Mouse (Mus musculus) embryonic facial prominence, embryonic 14.5 days (tissue): Measurements from ENCODE around the gene Sema3f. TPM values are rescaled to one million over a fixed set of nuclear protein-coding genes. Genes with fewer than 3 reads are reported as not detected.

Source experiments
- ATAC-seq: fragments of 200-750 bp; cut with Nextera tagmentation; 2 replicates; pipeline ENCODE4 v1.8.0; 2017; ENCODE audit warnings: low read depth, moderate number of reproducible peaks, moderate TSS enrichment
- DNase-seq: peaks from one replicate; pipeline ENCODE4 v3.0.0-alpha.2; 2015; ENCODE audit warnings: low spot score
- H3K27ac ChIP-seq: fragments of 300-500 bp; sonication (generic); replicated peaks from 2 replicates; pipeline ENCODE4 v1.5.1; 2014; ENCODE audit warnings: low read depth, mild to moderate bottlenecking, low read length, moderate library complexity
- H3K27me3 ChIP-seq: fragments of 300-500 bp; sonication (generic); replicated peaks from 2 replicates; pipeline ENCODE4 v1.6.1; 2014; ENCODE audit warnings: low read length; ENCODE audit not compliant: control insufficient read depth, insufficient read depth
- H3K36me3 ChIP-seq: fragments of 300-500 bp; sonication (generic); 2 replicates; pipeline ENCODE4 v1.6.1; 2014; ENCODE audit warnings: low read length, mixed read lengths; ENCODE audit not compliant: control insufficient read depth, insufficient read depth
- H3K4me1 ChIP-seq: fragments of 300-500 bp; sonication (generic); 2 replicates; pipeline ENCODE4 v1.6.1; 2014; ENCODE audit warnings: antibody characterized with exemption, low read length; ENCODE audit not compliant: control insufficient read depth, insufficient read depth
- H3K4me2 ChIP-seq: fragments of 300-500 bp; sonication (generic); 2 replicates; pipeline ENCODE4 v1.6.1; 2014; ENCODE audit warnings: low read depth, mild to moderate bottlenecking, low read length, moderate library complexity, mixed read lengths
- H3K4me3 ChIP-seq: fragments of 300-500 bp; sonication (generic); 2 replicates; pipeline ENCODE4 v1.5.1; 2014; ENCODE audit warnings: low read depth, mild to moderate bottlenecking, low read length
- H3K9ac ChIP-seq: fragments of 300-500 bp; sonication (generic); 2 replicates; pipeline ENCODE4 v1.6.1; 2014; ENCODE audit warnings: low read depth, mild to moderate bottlenecking, low read length, moderate library complexity, mixed read lengths
- H3K9me3 ChIP-seq: fragments of 300-500 bp; sonication (generic); 2 replicates; pipeline ENCODE4 v1.6.1; 2016; ENCODE audit warnings: low read length; ENCODE audit not compliant: control insufficient read depth
- WGBS: fragments of 180-500 bp; shearing (Covaris S2); extraction: QIAGEN DNeasy Blood & Tissue Kit; methylation state at CpG from one replicate; pipeline ENCODE4 v1.1.7; 2014; 5-methylcytosine and 5-hydroxymethylcytosine counted together
- polyA plus RNA-seq: library from polyadenylated mRNA; unstranded; fragments of >200 nt; fragmentation: Nextera tagmentation; extraction: Ambion mirVana; gene quantifications from 2 replicates; pipeline ENCODE4 v1.2.1, GENCODE M21; 2014

Gene Sema3f
- polyA plus RNA-seq, 1 experiment from 2014 or later, result 32.8 TPM

GRCm38 (mm10) chr9:107692785-107693184 is 17.5 kb downstream of the Sema3f start:
- Histone ChIP-seq H3K4me2 (no peak overlapping the region), H3K9ac (no peak overlapping the region), H3K27ac (no peak overlapping the region), H3K36me3 (peaks cover 85% of the 10 kb centered on the region), H3K9me3 (no peaks in the 10 kb centered on the region), H3K27me3 (no peaks in the 10 kb centered on the region), H3K4me1 (peaks cover 11% of the 10 kb centered on the region), H3K4me3 (no peak overlapping the region)
- WGBS, result 70% methylated on average over 5 of the region's 5 CpGs
- no peak for DNase-seq
- ATAC-seq, result no peak

GRCm38 (mm10) chr9:107690391-107690790 is 19.9 kb downstream of the Sema3f start:
- no peaks in the 10 kb centered on the region for H3K27me3 ChIP-seq
- H3K27ac ChIP-seq, result no peak overlapping the region
- no peak overlapping the region for H3K4me3 ChIP-seq
- WGBS, result 69% methylated on average over 7 of the region's 8 CpGs
- H3K4me1 ChIP-seq, result 0 out of 2 replicates have a peak, but pooled peaks cover 3% of the 10 kb centered on the region
- no peak for ATAC-seq
- no peak overlapping the region for H3K4me2 ChIP-seq
- H3K9me3 ChIP-seq, result no peaks in the 10 kb centered on the region
- H3K9ac ChIP-seq, result no peak overlapping the region
- DNase-seq, result no peak
- peaks cover 83% of the 10 kb centered on the region for H3K36me3 ChIP-seq

- Histone ChIP-seq H3K4me1 (0 out of 2 replicates have a peak, but pooled peaks cover 3% of the 10 kb centered on the region), H3K9me3 (no peaks in the 10 kb centered on the region)
- WGBS, result 82% methylated on average over 7 of the region's 7 CpGs
Observed at GRCm38 (mm10) chr9:107688939-107689338, 21.3 kb downstream of the Sema3f start.

GRCm38 (mm10) chr9:107688415-107688814 is 21.9 kb downstream of the Sema3f start:
- no peak for ATAC-seq
- 95% methylated on average over 5 of the region's 5 CpGs for WGBS

More at GRCm38 (mm10) chr9:107688939-107689338, 21.3 kb downstream of the Sema3f start:
- Histone ChIP-seq H3K4me2 (no peak overlapping the region), H3K4me3 (no peak overlapping the region), H3K9ac (no peak overlapping the region), H3K27me3 (no peaks in the 10 kb centered on the region), H3K27ac (no peak overlapping the region), H3K36me3 (peaks cover 87% of the 10 kb centered on the region)
- no peak for ATAC-seq
- no peak for DNase-seq

GRCm38 (mm10) chr9:107685231-107685981 is 24.9 kb downstream of the Sema3f start:
- ATAC-seq (peak; percentile 82), DNase-seq (peak; percentile 61)
- H3K27ac ChIP-seq, result no peak overlapping the region
- no peak overlapping the region for H3K9ac ChIP-seq
- H3K4me2 ChIP-seq, result no peak overlapping the region
- no peak overlapping the region for H3K4me3 ChIP-seq
- H3K9me3 ChIP-seq, result no peaks in the 10 kb centered on the region
- H3K27me3 ChIP-seq, result no peaks in the 10 kb centered on the region
- 47% methylated on average over 16 of the region's 17 CpGs for WGBS
- H3K4me1 ChIP-seq, result no peaks in the 10 kb centered on the region
- H3K36me3 ChIP-seq, result peaks cover 77% of the 10 kb centered on the region

More at GRCm38 (mm10) chr9:107688415-107688814, 21.9 kb downstream of the Sema3f start:
- DNase-seq, result no peak
- H3K27me3 ChIP-seq, result no peaks in the 10 kb centered on the region
- no peak overlapping the region for H3K9ac ChIP-seq
- H3K9me3 ChIP-seq, result no peaks in the 10 kb centered on the region
- peaks cover 88% of the 10 kb centered on the region for H3K36me3 ChIP-seq
- H3K27ac ChIP-seq, result no peak overlapping the region
- no peak overlapping the region for H3K4me3 ChIP-seq
- no peak overlapping the region for H3K4me2 ChIP-seq
- H3K4me1 ChIP-seq, result 0 out of 2 replicates have a peak, but pooled peaks cover under 1% of the 10 kb centered on the region

- Histone ChIP-seq H3K9me3 (no peaks in the 10 kb centered on the region), H3K36me3 (peaks cover 49% of the 10 kb centered on the region), H3K4me1 (no peaks in the 10 kb centered on the region), H3K27ac (no peak overlapping the region), H3K27me3 (peaks cover 5% of the 10 kb centered on the region), H3K4me3 (no peak overlapping the region), H3K9ac (no peak overlapping the region), H3K4me2 (no peak overlapping the region)
- ATAC-seq, result no peak
- DNase-seq, result no peak
- WGBS, result 82% methylated on average over 10 of the region's 20 CpGs
Observed at GRCm38 (mm10) chr9:107682405-107682804, 27.9 kb downstream of the Sema3f start.

GRCm38 (mm10) chr9:107679501-107679900 is 30.8 kb downstream of the Sema3f start, which contains the start of gene Gnat1:
Gnat1 (minus strand) TSS chr9:107679712.
- H3K9me3 ChIP-seq, result no peaks in the 10 kb centered on the region
- 0 out of 2 replicates have a peak, but pooled peaks cover 3% of the 10 kb centered on the region for H3K4me1 ChIP-seq
- WGBS, result 52% methylated on average over 5 of the region's 5 CpGs
- DNase-seq, result no peak
- peaks cover 28% of the 10 kb centered on the region for H3K36me3 ChIP-seq
- H3K9ac ChIP-seq, result no peak within 1 kb of the TSS
- H3K27me3 ChIP-seq, result peaks cover 30% of the 10 kb centered on the region
- no peak within 1 kb of the TSS for H3K4me3 ChIP-seq
- H3K4me2 ChIP-seq, result no peak within 1 kb of the TSS
- no peak for ATAC-seq
- no peak within 1 kb of the TSS for H3K27ac ChIP-seq

- no peak overlapping the region for H3K4me2 ChIP-seq
- no peak for ATAC-seq
- 93% methylated on average over 2 of the region's 2 CpGs for WGBS
- peaks cover 21% of the 10 kb centered on the region for H3K36me3 ChIP-seq
- DNase-seq, result no peak
- no peak overlapping the region for H3K4me3 ChIP-seq
- peaks cover 30% of the 10 kb centered on the region for H3K27me3 ChIP-seq
- no peak overlapping the region for H3K27ac ChIP-seq
- no peaks in the 10 kb centered on the region for H3K9me3 ChIP-seq
- 0 out of 2 replicates have a peak, but pooled peaks cover 3% of the 10 kb centered on the region for H3K4me1 ChIP-seq
- no peak overlapping the region for H3K9ac ChIP-seq
Observed at GRCm38 (mm10) chr9:107678861-107679260, 31.4 kb downstream of the Sema3f start.
